Mouse (Mus musculus) ovary, adult 10 weeks (tissue): Measurements from ENCODE around the gene Gm20772. TPM values are rescaled to one million over a fixed set of nuclear protein-coding genes. Genes with fewer than 3 reads are reported as not detected.

ENCODE experiments used
- polyA plus RNA-seq: library from polyadenylated mRNA; stranded (reverse); fragments of 350-450 nt; fragmentation: Illumina TruSeq; extraction: RNeasy Lipid Tissue Mini Kit (QIAGEN cat#74804); gene quantifications from one replicate; pipeline ENCODE4 v1.2.3, GENCODE M21; 2014

Gene Gm20772
- not detected for polyA plus RNA-seq

DNA sequence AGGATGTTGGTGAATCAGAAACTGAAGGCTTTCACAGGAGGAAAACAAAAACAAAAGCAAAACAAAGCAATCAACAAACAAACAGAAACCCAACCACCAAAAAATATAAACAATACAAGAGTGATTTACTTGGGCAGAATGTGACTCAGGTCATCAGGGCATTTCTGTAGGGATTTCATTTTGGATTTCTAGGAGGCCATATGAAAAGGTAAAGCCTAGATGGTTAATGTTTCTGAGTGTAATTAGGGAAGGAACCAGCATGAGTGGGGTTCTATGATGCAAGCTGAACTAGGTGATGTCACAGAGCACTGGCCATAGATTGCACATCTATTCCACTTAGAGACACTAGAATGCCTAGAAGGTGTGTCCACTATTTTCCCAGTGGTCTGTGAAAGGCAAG, at the start of gene Gm20772, which contains the start of gene Gm20831:
Gene Gm20772 (plus strand): TSS at position 301 of the 400 bp plus-strand sequence.
Gene Gm20831 (plus strand): TSS at position 301 of the 400 bp plus-strand sequence.

GRCm38 (mm10) chrY:17846166-17846565, 28.4 kb upstream of the Gm20772 start, which contains the start of gene Gm21904:
TSS of gene Gm21904 (minus strand) at chrY:17846266.

Other genes starting within 250 kb of the Gm20772 start
- gene Gm21904, start 28.5 kb upstream of the Gm20772 start, polyA plus RNA-seq = not detected
- gene Gm20831, start within 50 bp of the Gm20772 start, polyA plus RNA-seq = not detected
- not detected for gene Srsy, start 62.6 kb downstream of the Gm20772 start, polyA plus RNA-seq
- gene Gm21764, start 187.1 kb downstream of the Gm20772 start, polyA plus RNA-seq = not detected
- gene Ssty1, start 214.4 kb downstream of the Gm20772 start, polyA plus RNA-seq = not detected